Mouse (Mus musculus) gastrocnemius, postnatal 4 days (tissue): ENCODE measurements at regions not wholly inside any gene's neighbourhood (a gene's known extent, or its start where the extent isn't known, plus 50 kb on each side); places are given as distances from the start of the nearest gene placed in this dataset.
A peak's percentile ranks its signal among the peaks of the same experiment; 100 is the strongest.

ENCODE experiments used
- DNase-seq, 2 experiments: peaks; one replicate each; pipeline ENCODE4 v3.0.0; 2021 to 2022; ENCODE audit warnings: low spot score in 2 of 2, mixed read lengths in 2 of 2

DNA sequence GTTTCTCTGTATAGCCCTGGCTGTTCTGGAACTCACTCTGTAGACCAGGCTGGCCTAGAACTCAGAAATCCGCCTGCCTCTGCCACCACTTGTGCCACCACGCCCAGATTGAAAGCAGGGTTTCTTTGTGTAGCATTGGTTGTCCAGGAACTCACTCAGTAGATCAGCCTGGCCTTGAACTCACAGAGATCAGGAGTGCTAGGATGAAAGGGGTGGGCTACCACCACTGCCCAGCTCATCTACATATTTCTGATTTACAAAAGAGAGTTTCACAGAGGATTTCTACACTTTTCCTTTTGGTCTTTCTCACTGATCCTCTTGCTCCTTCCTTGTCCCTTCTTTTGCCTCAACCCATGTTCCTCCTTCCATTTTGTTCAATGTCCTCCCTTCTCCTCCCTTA, 53.1 kb upstream of the Lbx1 start:
- DNase-seq, result no peak

DNA sequence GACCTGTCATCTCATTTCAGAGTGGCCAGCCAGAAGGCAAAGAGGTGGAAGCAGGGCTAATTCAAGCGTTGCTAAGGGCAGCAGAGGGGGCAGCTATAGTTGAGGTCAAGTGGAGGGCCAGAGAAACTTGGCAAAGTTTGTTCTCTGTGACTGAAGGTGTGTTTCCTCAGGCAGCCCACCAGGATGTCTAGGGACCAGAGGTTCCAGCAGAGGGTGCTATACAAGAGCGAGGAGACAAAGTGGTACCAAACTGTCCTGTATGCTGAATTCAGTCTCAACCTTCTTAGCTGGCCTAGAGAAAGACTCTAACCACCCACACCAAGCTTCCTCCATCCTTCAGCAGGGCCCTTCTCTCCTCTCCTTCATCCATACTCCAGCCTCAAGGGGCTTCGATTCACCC, 62.2 kb upstream of the Lbx1 start:
- DNase-seq, result no peak

DNA sequence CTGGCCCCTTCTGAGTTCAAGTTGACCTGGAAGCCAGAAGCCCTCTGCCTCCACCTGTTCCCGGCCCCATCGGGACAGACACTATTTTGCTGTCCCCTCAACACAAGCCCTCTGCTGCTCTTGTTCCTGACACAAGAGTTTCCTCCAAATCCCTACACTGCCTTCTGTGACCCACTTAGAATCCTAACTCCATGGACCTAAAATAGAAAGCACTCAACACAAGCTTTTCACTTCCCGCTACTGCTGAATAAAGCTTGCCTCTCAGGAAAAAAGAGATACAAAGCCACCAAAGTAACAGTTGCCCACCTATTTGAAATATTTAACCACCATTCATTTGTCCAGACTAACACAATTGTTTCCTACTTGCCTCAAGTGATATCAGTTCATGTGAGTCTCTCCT, 63.7 kb upstream of the Lbx1 start:
- no peak for DNase-seq

DNA sequence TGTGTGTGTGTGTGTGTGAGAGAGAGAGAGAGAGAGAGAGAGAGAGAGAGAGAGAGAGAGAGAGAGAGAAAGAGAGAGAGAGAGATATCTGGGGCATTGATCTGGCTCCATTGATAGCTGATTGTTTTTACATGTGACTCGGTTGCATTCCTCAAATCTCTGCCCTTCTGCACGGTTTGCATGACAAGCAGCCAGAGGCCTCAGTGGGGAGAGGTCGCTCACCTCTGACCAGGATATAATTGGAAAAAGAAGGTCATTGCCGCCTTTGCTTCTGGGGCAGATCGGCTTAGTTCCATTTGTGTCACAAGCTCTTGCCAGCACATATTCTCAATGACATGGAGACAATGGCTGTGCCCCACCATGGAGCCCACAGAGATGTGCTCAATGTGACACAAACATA, 63.8 kb upstream of the Btrc start:
- no peak for DNase-seq

DNA sequence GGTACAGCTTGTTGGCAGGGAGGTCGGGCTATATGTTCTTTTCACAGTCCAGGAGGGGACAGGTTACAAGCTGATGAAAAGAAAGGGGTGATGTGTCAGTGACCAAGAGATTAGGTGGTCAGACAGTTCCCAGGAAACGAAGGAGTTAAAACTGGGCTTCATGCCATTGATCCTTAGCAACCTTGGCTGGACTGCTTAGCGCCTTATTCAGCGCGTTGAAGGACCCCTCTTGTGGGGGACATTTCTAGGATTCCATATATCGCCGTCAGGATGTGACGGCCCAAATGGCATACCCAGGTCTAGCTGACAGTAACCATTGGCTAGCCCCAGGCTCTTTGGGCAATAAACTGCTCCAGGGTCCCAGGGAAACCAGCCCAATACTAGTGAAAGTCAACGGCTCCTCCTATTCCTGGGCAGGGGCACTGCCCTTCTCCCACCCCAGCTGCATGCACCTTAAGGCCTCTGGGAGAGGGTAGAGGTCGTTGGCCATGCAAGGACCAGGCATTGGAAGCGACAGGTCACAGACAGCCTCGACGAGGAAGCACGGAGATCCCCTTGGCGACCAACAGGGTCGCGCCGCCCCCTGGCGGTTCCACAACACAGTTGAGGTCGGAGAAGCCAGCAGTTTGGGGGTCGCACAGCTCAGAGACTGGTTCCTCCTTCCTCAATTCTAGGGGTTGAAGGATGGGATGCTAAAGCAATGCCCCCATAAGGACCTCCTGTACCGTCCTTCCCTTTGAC, 62.7 kb upstream of the Btrc start:
- DNase-seq, result peak; percentile 58

DNA sequence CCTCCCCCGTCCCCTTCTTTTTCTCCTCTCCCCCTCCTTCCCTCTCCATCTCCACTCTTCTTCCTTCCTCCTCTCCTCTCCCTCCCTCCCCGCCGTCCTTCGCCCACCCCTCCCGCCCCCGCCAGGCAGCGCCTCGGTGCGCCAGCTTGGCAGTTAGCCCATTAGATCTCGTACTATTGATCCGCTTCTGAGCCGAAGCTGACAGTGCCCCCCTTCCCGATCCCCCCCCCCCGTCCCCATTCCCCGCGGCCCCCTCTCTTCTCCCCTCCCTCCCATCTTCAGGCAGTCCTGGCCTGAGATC, 62.2 kb upstream of the Btrc start:
- DNase-seq, result no peak

DNA sequence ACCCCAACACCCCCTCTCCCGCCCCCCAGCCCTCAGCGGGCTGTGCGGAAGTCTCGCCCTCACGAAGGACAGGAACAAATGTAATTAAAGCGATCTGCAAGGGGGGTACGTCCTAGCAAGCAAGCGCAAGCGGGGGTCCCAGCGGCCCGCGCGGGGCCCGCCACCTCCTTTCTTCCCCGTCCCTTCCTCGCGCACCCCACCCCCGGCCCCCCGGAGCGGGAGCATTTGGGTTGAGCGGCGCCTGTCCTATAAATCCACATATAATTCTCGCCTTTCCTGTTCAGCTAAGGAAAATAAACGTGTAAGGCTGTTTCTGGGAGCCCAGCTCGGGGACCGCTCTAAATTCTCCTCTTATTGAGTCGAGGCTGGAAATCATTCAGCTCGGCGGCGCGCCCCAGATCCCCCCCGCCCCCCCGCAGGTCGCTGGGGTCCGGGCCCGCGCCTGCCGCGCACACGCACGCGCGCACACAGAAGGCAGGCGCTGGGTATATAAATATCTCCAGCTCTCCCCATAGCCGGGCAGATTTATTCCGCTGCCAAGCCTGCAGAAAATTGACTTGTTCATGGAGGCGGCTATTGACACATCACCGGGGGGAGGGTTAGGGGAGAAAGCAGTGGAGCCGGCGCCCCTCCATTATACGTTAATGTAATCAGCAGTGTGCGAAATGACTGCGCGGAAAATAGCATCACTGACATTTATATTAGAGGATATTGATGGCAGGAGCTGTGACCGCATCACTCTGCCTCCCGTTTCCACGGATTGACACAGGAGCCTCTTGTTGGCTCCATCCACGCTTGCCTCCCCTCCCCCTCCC, 61.6 kb upstream of the Btrc start:
- peak in 1 of 2 experiments; percentile 27 for DNase-seq

DNA sequence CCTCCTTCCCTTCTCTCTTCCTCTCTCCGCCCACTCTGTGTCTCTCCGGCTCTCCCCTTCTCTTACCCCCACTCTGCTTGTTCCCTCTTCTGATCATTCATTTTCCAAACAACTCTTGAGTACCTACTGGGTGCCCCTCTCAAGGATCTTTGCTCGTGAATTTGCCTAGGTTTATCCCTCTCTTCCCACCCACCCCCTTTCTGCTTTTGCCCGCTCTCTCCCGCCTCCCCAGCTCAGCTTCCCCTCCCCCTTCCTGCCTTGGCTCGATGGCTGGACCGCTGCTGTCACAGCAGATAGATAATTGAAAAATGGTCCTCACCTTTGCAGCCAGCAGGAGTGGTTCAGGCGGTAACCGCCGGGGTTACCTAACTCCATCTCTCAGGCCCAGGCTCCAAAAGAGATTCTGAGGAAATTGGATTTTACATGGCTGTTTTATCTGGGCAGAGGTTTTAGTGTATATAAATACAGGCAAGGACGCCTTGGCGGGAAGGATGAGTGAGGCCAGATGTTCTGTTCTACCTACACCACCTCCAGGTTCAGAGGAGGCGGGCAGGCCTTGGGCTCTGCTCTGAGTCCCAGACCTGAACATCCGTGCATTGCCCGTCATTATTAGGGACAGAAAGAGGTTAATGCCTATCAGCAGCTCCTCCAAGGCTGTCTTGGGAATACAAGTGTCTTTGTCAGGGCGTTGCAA, 60.8 kb upstream of the Btrc start:
- no peak for DNase-seq

DNA sequence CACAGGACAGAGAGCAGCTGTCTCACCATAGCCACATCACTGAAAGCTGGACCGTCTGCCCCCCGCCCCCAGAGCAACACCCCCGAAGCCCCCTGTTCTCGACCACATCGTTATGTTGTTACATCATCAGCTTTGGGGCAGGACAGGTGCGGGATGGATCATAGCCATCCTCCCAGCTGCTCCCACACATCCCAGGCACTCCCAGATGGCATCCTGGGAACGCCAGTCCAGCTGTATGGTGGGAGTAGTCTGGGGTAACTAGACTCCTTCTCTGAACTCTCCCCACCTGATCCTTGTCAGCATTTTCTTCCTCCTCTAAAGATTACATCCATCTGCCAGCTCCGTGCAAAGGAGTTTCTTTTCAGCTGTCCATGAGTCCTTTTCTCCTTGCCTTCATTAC, 59.0 kb upstream of the Btrc start:
- DNase-seq, result no peak

DNA sequence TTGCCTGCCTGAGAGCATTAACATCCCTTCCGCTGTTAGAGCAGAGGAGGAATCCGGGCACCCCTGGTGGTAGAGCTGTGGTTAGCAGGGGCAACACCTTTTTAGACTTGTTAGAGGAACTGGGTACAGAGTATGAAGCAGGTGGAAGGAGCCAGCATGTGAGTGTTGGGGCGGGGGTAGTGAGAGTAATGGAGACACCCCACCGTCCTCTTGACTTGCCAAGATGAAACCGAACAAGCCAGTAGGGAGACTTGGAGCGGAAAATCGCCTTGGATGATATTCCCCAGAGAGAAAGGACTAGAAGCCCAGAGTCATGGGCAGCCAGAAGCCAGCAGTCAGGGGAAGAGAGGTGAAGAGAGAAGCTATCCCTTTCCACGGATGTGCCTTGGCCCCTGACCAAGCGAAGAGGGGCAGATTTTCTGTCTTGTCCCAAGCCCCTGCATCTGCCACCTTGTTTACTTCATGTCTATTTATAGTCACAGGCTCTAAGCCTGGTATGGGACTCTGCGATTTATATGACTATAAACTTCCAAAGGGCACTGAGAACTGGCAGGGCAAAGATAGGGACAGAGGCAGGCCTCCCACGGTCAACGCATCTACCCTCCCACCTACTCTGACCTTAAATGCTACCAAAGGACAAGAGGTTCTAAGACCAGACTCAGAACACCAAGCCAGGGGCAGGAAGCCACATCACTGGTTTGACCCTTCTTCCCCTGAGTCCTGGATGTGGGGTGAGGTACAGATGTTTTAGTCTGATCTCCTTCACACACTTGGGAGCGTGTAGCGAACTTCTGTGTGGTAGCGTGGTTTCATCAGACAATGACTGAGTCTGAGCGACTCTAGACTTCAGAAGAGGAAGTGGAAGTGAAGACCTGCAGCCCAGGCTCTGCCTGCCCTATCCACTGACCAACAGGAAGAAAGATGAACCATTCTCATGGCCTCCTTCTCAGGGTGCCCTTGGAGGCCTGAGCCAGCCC, 55.9 kb upstream of the Btrc start:
- no peak for DNase-seq

DNA sequence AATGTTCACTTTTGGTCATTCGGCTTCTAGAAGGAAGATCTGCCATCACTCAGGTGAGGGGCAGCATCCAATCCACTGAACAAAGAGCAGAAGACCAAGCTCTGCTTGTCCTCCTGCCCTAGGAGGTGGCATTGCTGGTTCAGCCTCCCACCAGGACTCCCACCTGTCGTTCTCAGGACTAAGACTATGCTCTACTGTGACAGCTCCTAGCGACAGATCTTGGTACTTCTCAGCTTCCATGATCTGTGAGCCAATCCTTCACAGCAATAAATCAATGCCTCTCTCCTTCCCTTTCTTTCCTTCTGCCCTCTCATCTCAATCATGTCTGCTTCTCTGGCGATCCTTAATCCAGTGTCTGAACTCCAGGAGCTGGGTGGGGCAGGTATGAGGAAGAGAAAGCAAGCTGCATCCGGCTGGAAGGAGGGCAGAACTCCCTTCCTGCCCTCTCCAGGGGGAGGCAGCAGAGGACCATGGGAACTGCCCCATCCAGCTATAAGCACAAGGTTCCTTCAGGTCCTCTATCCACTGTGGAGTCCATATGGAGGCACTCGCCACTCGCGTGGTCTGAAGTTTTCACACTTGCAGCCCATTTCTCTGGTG, 54.8 kb upstream of the Btrc start:
- no peak for DNase-seq

DNA sequence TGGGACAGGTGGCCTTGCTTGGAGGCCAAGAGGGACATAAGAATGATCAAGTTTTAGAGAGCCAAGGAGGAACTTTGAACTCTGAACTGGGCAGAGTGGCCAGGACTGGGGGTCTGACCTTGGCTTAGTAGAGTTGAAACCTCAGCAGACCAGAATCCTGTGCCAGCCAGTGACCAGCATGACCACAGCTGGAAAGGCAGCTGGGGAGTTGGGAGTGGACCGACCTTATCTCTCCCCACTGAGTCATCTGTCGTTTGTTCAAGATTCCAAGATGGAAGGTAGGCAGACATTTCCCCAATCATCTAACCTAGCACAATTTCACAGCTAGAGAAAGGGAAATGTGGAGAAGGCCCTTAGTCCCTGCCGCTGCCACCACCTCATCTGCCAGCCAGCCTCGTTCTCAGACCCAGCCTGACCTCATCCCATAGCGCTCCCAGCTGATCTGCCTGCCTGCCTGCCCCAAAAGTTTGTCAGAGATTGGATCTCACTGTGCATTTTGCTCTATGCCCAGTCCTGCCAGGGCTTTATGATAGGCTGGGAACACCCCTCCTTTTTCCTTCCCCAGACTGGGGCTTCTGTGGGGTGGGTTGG, 53.1 kb upstream of the Btrc start:
- DNase-seq, result no peak

DNA sequence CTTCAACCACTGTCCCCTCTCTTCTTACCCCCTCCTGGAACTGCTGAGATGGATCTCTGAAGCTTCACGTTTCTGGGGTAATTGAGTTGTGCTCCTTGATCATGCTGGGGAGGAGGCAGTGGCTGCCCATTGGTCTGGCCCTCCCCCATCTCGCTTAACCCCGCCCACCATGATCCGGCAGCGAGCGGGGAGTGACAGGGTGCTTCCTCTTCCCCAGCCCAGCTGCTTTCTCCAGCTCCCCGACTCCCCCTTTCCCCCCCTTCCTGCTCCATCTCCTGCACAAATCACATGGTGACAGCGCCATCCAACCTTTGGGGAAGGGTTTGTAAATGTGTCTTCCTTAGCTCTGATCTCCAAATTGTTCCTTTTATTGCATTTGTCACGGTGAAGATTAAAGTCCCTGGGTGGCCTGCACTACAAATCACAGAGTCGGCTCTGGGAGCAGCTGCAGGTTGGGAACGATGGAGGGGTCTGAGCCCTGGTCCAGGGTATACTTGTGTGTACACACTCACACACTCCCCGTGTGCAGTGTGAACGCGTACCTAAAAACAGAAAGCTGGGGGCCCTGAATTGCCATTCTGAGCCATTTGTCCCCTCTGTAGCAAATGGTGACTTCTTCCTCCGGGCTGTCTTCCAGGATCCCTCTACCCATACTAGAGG, 52.5 kb upstream of the Btrc start:
- peak; percentile 57 to 79 for DNase-seq

DNA sequence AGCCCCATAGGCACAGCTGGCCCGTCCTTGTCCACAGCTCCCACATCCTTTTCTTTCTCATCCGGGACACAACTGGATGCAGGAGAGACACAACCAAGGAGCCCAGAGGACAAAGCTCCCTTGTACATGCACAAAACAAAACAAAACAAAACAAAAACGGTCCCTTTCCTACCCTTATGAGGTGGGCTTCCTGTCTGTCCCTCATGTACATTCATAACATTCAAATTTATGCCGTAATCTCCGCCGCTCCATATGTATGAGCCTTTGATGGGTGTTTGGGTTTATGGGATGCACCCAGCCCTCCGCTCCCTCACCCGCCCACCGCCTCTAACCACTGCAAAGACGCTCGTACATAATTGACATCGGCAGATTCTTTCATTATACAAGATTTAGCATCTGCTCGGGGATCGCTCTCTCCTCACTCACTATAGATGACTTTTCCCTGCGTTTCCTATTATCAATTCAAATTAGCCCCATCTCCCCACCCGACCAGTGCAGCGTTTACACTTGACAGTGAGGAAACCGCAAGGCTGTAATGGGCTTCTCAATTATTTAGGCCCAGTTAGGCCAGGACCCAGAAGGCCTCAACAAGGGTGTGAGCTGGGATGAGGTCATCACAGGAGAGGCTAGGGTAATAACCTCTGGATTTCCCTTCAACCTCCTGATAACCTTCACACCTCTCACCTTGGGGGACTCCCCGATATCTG, 51.5 kb upstream of the Btrc start:
- no peak for DNase-seq

DNA sequence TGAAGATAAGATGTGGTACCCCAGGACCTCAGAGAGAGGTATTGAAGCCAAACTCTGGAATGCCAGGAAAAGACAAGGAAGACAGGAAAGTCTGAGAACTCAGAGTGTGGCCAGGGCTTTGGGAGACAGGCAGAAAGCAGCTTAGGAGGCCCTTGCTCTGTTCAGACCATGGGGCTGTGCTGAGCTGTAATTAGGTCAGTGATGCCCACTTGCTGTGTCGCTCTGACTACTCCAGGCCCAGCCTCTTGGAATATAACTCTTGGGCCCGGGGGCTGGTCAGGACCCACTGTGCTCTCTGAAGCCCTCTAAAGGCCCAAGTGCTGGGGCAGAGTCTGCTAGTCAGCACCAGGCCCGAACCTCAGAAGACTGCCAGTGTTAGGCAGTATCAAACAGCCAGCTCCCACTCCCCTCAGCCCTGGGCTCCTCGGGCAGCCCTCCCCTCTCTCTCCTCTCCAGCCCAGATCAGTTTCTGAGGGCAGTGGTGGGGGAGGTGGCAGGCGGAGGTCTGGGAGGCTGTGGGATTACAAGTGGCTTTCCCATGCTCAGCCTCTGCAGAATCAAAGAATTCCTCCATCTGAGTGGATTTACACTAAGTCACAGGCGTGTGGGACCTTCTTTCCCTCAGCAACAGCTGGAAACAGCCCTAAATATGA, 50.7 kb upstream of the Btrc start:
- DNase-seq, result no peak
